Mouse (Mus musculus): ENCODE measurements at regions not wholly inside any gene's neighbourhood (a gene's known extent, or its start where the extent isn't known, plus 50 kb on each side); places are given as distances from the start of the nearest gene placed in this dataset.

DNA sequence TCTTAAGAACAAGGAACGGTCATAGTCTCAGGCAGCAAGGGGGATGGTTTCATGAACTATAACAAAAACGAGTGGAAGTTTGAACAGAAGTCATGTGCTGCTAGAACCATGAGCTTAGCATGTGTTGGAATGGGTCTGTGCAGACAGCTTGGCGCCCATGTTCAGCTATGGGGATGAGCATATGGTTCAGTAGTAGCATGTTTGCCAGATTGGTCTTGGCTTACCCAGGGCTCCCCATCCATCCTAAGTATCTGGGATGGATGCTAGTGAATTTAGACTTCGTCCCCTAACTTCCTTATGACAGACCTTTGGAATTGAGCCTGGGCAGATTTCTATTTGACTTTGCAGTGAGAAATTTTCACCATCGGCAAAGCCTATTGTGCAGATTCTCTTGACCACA is 634.9 kb upstream of the Tmem132c start:
- Histone ChIP-seq H3K4me1 (ENCODE audit: control insufficient read depth, insufficient read depth, low read length) (no peaks in the 10 kb centered on the region), H3K36me3 (ENCODE audit: control insufficient read depth, insufficient read depth, low read length) (no peaks in the 10 kb centered on the region), H3K27ac (replicated peaks; ENCODE audit: low read depth, low read length) (no peak overlapping the region), H3K9ac (ENCODE audit: low read depth, low read length) (no peak overlapping the region), H3K4me3 (ENCODE audit: low read depth, low read length) (no peak overlapping the region), H3K4me2 (ENCODE audit: low read depth, low read length) (no peak overlapping the region), H3K27me3 (replicated peaks; ENCODE audit: control insufficient read depth, insufficient read depth, low read length) (no peaks in the 10 kb centered on the region), H3K9me3 (ENCODE audit: control insufficient read depth, low read length) (no peaks in the 10 kb centered on the region)
- ATAC-seq (ENCODE audit: low read depth) (no peak), DNase-seq (ENCODE audit: low spot score) (no peak)
- WGBS: 81% methylated on average over 5 of the region's 5 CpGs

DNA sequence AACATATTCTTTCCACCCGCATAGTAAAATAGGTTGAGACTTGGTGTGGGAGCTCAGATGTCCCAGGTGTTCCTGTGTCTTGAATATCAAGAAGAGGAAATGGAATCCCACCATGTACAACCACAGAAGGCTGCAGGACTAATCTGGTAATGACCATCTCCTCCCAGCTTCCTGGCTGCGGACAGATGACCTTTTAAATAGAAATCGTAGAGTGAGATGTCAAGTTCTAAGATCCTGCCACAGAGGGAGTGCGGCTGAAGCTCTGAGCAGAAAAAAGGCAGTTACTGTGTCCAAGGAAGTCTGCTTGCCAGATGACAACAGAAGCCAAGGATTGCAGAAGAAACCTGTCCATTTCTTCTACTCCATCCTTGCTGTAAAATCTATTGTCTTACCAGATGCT is 629.0 kb upstream of the Tmem132c start:
- H3K27me3 ChIP-seq (replicated peaks; ENCODE audit: control insufficient read depth, insufficient read depth, low read length): no peaks in the 10 kb centered on the region
- 79% methylated on average over 4 of the region's 4 CpGs for WGBS
- no peak overlapping the region for H3K27ac ChIP-seq (replicated peaks; ENCODE audit: low read depth, low read length)
- no peak overlapping the region for H3K4me2 ChIP-seq (ENCODE audit: low read depth, low read length)
- H3K4me1 ChIP-seq (ENCODE audit: control insufficient read depth, insufficient read depth, low read length): no peaks in the 10 kb centered on the region
- H3K4me3 ChIP-seq (ENCODE audit: low read depth, low read length): no peak overlapping the region
- ATAC-seq (ENCODE audit: low read depth) (no peak), DNase-seq (ENCODE audit: low spot score) (no peak)
- H3K36me3 ChIP-seq (ENCODE audit: control insufficient read depth, insufficient read depth, low read length): no peaks in the 10 kb centered on the region
- H3K9me3 ChIP-seq (ENCODE audit: control insufficient read depth, low read length): no peaks in the 10 kb centered on the region
- H3K9ac ChIP-seq (ENCODE audit: low read depth, low read length): no peak overlapping the region

DNA sequence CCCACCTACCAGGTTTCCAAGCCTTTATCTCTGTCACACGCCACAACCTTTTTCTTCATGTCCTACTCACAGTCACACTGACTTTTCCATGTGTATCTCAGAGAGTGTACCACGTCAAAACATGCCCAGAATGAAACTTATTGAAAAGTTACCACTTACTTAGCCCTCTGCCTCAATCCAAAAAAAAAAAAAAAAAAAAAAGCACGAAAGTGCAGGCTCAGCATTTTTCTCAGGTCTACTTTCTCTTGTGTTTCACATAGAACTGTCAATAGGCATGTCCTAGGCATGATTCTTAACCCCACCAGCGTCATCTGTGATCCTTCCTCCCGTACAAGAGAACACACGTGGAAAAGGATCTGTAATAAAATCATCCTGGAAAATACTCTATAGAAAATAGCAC is 619.1 kb upstream of the Tmem132c start:
- 74% methylated on average over 6 of the region's 6 CpGs for WGBS
- no peaks in the 10 kb centered on the region for H3K4me1 ChIP-seq (ENCODE audit: control insufficient read depth, insufficient read depth, low read length)
- DNase-seq (ENCODE audit: low spot score): no peak
- no peak overlapping the region for H3K27ac ChIP-seq (replicated peaks; ENCODE audit: low read depth, low read length)
- H3K27me3 ChIP-seq (replicated peaks; ENCODE audit: control insufficient read depth, insufficient read depth, low read length): no peaks in the 10 kb centered on the region
- no peaks in the 10 kb centered on the region for H3K9me3 ChIP-seq (ENCODE audit: control insufficient read depth, low read length)
- no peak overlapping the region for H3K9ac ChIP-seq (ENCODE audit: low read depth, low read length)
- no peak overlapping the region for H3K4me3 ChIP-seq (ENCODE audit: low read depth, low read length)
- no peak for ATAC-seq (ENCODE audit: low read depth)
- no peak overlapping the region for H3K4me2 ChIP-seq (ENCODE audit: low read depth, low read length)
- no peaks in the 10 kb centered on the region for H3K36me3 ChIP-seq (ENCODE audit: control insufficient read depth, insufficient read depth, low read length)

DNA sequence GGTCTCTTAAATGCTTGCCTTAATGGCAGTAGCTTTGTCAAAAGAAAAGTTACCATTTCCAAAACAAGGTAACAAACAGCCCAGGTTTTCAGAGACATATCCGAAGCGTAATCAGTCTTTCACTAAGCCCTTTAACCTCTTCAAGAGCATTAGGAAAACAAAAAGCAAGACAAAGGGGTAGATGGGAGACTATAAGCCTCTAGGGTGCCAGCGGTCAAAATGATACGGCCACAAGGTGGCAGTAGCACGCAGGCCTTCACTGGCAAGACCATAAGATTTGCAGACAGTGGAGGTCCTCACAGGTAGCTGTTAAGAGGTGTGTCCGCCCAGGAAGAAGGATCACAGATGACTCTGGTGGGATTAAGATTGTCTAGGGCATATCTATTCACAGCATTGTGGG is 618.4 kb upstream of the Tmem132c start:
- no peaks in the 10 kb centered on the region for H3K36me3 ChIP-seq (ENCODE audit: control insufficient read depth, insufficient read depth, low read length)
- no peaks in the 10 kb centered on the region for H3K27me3 ChIP-seq (replicated peaks; ENCODE audit: control insufficient read depth, insufficient read depth, low read length)
- no peak for ATAC-seq (ENCODE audit: low read depth)
- H3K9me3 ChIP-seq (ENCODE audit: control insufficient read depth, low read length): no peaks in the 10 kb centered on the region
- no peak overlapping the region for H3K27ac ChIP-seq (replicated peaks; ENCODE audit: low read depth, low read length)
- 11% methylated on average over 6 of the region's 6 CpGs for WGBS
- no peak overlapping the region for H3K4me2 ChIP-seq (ENCODE audit: low read depth, low read length)
- H3K4me1 ChIP-seq (ENCODE audit: control insufficient read depth, insufficient read depth, low read length): no peaks in the 10 kb centered on the region
- peak; percentile 8 for DNase-seq (ENCODE audit: low spot score)
- no peak overlapping the region for H3K4me3 ChIP-seq (ENCODE audit: low read depth, low read length)
- no peak overlapping the region for H3K9ac ChIP-seq (ENCODE audit: low read depth, low read length)

DNA sequence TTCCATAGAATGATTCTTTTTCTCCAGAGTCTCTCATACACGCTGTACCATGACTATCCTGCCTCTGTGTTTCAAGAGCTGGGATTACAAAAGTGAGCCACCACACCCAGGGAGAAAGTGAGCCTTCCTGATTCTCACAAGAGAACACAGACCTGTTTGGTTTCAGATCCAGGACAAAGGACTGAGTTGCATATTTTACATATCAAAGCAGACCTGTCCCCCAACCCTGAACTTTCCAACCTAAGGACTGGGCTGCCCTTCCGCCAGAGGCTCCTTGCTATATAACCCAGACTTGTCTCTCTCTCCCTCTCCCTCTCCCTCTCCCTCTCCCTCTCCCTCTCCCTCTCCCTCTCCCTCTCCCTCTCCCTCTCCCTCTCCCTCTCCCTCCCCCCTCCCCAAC is 611.8 kb upstream of the Tmem132c start:
- Histone ChIP-seq H3K27ac (replicated peaks; ENCODE audit: low read depth, low read length) (no peak overlapping the region), H3K36me3 (ENCODE audit: control insufficient read depth, insufficient read depth, low read length) (no peaks in the 10 kb centered on the region), H3K9me3 (ENCODE audit: control insufficient read depth, low read length) (no peaks in the 10 kb centered on the region), H3K4me2 (ENCODE audit: low read depth, low read length) (no peak overlapping the region), H3K4me1 (ENCODE audit: control insufficient read depth, insufficient read depth, low read length) (no peaks in the 10 kb centered on the region), H3K9ac (ENCODE audit: low read depth, low read length) (no peak overlapping the region), H3K4me3 (ENCODE audit: low read depth, low read length) (no peak overlapping the region), H3K27me3 (replicated peaks; ENCODE audit: control insufficient read depth, insufficient read depth, low read length) (no peaks in the 10 kb centered on the region)
- DNase-seq (ENCODE audit: low spot score) (no peak), ATAC-seq (ENCODE audit: low read depth) (no peak)
- 34% methylated on average over 2 of the region's 2 CpGs for WGBS

DNA sequence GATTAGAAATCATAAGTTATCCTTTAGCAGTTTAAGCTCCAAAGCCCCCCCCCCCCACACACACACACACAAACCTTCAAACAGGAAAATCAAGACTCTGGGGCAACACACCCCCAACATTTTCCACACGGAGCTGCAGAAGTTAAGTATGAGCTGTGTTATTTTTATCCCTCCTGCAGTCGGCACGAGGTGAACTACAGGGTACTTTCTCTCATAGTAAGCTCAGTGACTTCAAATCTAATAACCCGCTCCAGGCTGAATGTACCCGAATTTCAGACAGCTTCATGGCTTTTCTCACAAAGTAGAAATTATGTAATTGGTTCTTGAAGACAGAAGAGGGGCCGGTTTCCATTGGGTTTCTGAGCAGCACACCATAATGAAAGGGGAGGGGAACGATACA is 591.2 kb upstream of the Tmem132c start:
- Histone ChIP-seq H3K4me1 (ENCODE audit: control insufficient read depth, insufficient read depth, low read length) (no peaks in the 10 kb centered on the region), H3K27ac (replicated peaks; ENCODE audit: low read depth, low read length) (no peak overlapping the region), H3K4me3 (ENCODE audit: low read depth, low read length) (no peak overlapping the region), H3K9ac (ENCODE audit: low read depth, low read length) (no peak overlapping the region), H3K27me3 (replicated peaks; ENCODE audit: control insufficient read depth, insufficient read depth, low read length) (no peaks in the 10 kb centered on the region), H3K9me3 (ENCODE audit: control insufficient read depth, low read length) (no peaks in the 10 kb centered on the region), H3K4me2 (ENCODE audit: low read depth, low read length) (no peak overlapping the region), H3K36me3 (ENCODE audit: control insufficient read depth, insufficient read depth, low read length) (no peaks in the 10 kb centered on the region)
- ATAC-seq (ENCODE audit: low read depth) (no peak), DNase-seq (ENCODE audit: low spot score) (no peak)
- WGBS: 78% methylated on average over 7 of the region's 7 CpGs

DNA sequence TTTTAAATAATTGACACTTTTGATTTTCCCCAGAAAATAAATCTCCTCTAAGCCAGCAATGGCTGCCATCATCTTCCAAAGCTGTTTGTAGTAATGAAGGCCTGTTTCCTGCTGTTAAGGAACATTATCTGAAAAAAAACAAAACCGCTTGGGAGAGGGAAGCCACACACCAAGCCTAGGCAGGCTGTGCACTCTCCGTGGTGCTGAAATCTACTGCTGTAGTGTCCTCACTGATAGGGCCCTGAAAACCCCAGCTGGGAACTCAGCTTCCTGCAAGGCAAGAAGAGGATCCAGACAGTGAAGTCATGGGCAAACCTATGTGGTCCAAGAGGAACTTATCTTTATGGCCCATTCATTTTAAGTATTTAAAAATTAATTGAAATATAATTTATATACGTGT is 590.2 kb upstream of the Tmem132c start:
- Histone ChIP-seq H3K27ac (replicated peaks; ENCODE audit: low read depth, low read length) (no peak overlapping the region), H3K36me3 (ENCODE audit: control insufficient read depth, insufficient read depth, low read length) (no peaks in the 10 kb centered on the region), H3K9me3 (ENCODE audit: control insufficient read depth, low read length) (no peaks in the 10 kb centered on the region), H3K4me1 (ENCODE audit: control insufficient read depth, insufficient read depth, low read length) (no peaks in the 10 kb centered on the region), H3K27me3 (replicated peaks; ENCODE audit: control insufficient read depth, insufficient read depth, low read length) (no peaks in the 10 kb centered on the region), H3K4me2 (ENCODE audit: low read depth, low read length) (no peak overlapping the region), H3K9ac (ENCODE audit: low read depth, low read length) (no peak overlapping the region), H3K4me3 (ENCODE audit: low read depth, low read length) (no peak overlapping the region)
- 11% methylated on average over 3 of the region's 3 CpGs for WGBS
- DNase-seq (ENCODE audit: low spot score): peak; percentile 92
- 0 out of 2 replicates have a peak, but pooled peaks have one; percentile 44 for ATAC-seq (ENCODE audit: low read depth)

DNA sequence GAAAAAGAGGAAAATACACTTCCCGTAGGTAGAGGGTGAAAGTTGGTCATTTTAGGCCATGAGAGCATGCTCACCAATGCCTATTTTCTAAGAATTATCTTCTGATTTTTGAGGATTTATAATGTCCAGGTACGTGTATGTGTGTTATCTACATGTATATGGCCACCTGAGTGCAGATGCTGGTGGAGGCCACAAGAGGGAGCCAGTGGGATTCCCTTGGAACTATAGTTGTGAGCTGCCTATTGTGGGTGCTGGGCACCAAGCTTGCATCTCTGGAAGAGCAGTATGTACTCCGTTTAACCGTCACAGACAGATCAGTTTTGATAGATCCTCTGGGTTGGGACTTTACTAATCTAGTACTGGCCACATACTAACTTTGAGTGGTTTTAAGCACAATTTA is 579.0 kb upstream of the Tmem132c start:
- DNase-seq (ENCODE audit: low spot score) (no peak), ATAC-seq (ENCODE audit: low read depth) (no peak)
- no peak overlapping the region for H3K4me2 ChIP-seq (ENCODE audit: low read depth, low read length)
- no peaks in the 10 kb centered on the region for H3K27me3 ChIP-seq (replicated peaks; ENCODE audit: control insufficient read depth, insufficient read depth, low read length)
- H3K4me1 ChIP-seq (ENCODE audit: control insufficient read depth, insufficient read depth, low read length): no peaks in the 10 kb centered on the region
- H3K27ac ChIP-seq (replicated peaks; ENCODE audit: low read depth, low read length): no peak overlapping the region
- H3K9ac ChIP-seq (ENCODE audit: low read depth, low read length): no peak overlapping the region
- 0 out of 2 replicates have a peak, but pooled peaks cover 3% of the 10 kb centered on the region for H3K9me3 ChIP-seq (ENCODE audit: control insufficient read depth, low read length)
- no peak overlapping the region for H3K4me3 ChIP-seq (ENCODE audit: low read depth, low read length)
- WGBS: 83% methylated on average over 4 of the region's 4 CpGs
- H3K36me3 ChIP-seq (ENCODE audit: control insufficient read depth, insufficient read depth, low read length): no peaks in the 10 kb centered on the region

DNA sequence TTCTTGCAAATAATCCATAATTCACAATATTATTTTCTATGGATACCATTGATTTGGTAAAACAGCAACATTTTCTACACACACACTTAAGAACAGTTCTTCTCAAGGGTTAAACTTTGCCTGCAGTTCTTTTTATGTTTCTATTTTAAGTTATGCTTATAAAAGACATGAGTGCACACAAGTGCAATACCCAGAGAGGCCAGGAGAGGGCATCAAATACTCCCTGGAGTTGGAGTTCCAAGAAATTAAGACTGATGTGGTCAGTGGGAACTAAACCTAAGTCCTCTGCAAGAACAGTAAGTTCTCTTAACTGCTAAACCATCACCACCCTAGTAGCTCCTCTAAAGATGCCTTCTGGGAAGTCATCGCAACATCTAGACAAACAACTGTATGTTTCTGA is 570.5 kb upstream of the Tmem132c start:
- H3K36me3 ChIP-seq (ENCODE audit: control insufficient read depth, insufficient read depth, low read length): no peaks in the 10 kb centered on the region
- H3K27ac ChIP-seq (replicated peaks; ENCODE audit: low read depth, low read length): no peak overlapping the region
- H3K9me3 ChIP-seq (ENCODE audit: control insufficient read depth, low read length): no peaks in the 10 kb centered on the region
- WGBS: 67% methylated on average over 1 of the region's 1 CpGs
- no peak overlapping the region for H3K4me2 ChIP-seq (ENCODE audit: low read depth, low read length)
- DNase-seq (ENCODE audit: low spot score) (peak; percentile 25), ATAC-seq (ENCODE audit: low read depth) (no peak)
- H3K27me3 ChIP-seq (replicated peaks; ENCODE audit: control insufficient read depth, insufficient read depth, low read length): no peaks in the 10 kb centered on the region
- no peaks in the 10 kb centered on the region for H3K4me1 ChIP-seq (ENCODE audit: control insufficient read depth, insufficient read depth, low read length)
- no peak overlapping the region for H3K4me3 ChIP-seq (ENCODE audit: low read depth, low read length)
- H3K9ac ChIP-seq (ENCODE audit: low read depth, low read length): no peak overlapping the region

Data from embryonic facial prominence, embryonic 14.5 days (tissue).